Mouse (Mus musculus): Measurements from ENCODE around the gene Gm17660. TPM values are rescaled to one million over a fixed set of nuclear protein-coding genes. Genes with fewer than 3 reads are reported as not detected.

Gene Gm17660
- polyA plus RNA-seq, 1 experiment from 2014 or later: not detected

DNA sequence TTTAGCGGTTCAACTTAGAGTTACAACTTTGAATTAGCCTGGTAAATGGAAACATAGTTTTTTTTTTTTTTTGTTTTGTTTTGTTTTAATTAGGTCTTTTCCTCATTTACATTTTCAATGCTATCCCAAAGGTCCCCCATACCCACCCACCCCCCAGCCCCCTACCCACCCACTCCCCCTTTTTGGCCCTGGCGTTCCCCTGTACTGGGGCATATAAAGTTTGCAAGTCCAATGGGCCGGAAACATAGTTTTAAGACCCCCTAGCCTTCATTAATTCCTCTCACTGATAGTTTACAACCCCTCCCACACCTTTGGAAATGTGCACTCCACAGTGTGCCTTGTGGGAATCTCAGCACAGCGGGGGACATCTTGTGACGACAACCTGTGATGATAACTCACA lies 3.8 kb downstream of the Gm17660 start:
- 81% methylated on average over 5 of the region's 5 CpGs for WGBS
- H3K9me3 ChIP-seq: no peaks in the 10 kb centered on the region
- H3K27ac ChIP-seq (replicated peaks): no peak overlapping the region
- peaks cover 11% of the 10 kb centered on the region for H3K4me1 ChIP-seq
- peaks cover 8% of the 10 kb centered on the region; the same call in 1 of the 2 replicates for H3K27me3 ChIP-seq
- no peak overlapping the region for H3K4me2 ChIP-seq (replicated peaks)
- ATAC-seq (ENCODE audit: low FRiP score, low read depth): peak; percentile 87
- H3K36me3 ChIP-seq: no peaks in the 10 kb centered on the region
- no peak overlapping the region for H3K4me3 ChIP-seq
- H3K9ac ChIP-seq (replicated peaks): no peak overlapping the region

DNA sequence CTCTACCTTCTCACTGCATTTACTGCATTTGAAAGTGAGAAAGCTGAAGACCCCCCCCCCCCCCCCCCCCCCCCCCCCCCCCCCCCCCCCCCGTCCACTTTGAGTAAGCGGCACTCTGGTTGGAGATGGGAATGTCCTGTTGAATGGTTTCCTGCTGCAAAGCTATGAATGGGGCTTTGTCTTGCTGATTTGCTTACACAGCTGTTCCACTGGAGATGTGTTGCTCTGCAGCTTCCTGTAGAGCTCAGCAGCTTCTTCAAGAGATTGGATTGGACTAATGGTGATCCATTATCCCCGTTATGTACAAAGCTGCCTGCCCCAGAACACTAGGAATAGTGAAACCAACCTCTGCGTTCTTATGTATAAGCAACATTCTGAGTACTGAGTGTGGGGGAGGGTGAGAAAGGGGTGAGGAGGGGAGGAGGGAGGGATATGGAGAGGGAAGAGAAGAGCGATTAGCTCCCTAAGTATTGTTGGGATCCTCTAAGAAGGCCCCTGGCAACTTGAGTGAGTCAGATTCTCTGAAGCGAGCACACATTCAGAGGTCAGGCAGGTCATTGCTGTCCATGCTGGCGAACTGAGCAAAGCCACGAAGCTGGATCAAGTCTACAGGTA lies 5.0 kb downstream of the Gm17660 start:
- WGBS: 4% methylated on average over 6 of the region's 8 CpGs
- H3K36me3 ChIP-seq: no peaks in the 10 kb centered on the region

DNA sequence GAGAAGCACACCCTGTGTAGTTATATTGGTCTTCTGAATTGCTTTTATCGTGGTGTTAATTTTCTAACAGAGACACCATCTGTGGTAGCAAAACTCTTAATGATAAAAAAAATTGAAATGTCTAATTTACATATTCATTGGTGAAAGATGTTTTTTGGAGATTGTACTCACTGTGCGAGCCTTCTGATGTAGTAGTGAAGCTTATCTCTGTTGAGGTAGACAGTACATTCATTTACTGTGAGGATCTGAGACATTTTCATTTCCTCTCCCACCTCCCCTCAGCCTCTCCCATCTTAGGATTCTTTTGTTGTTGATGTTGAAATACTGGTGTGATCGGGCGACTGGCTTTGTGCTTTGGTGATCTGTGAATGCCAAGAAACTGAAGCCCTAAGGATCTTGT lies 6.4 kb downstream of the Gm17660 start:
- Histone ChIP-seq H3K4me2 (replicated peaks) (no peak overlapping the region), H3K9me3 (no peaks in the 10 kb centered on the region), H3K9ac (replicated peaks) (no peak overlapping the region), H3K4me1 (peaks cover 11% of the 10 kb centered on the region), H3K27ac (replicated peaks) (no peak overlapping the region), H3K36me3 (no peaks in the 10 kb centered on the region), H3K27me3 (0 out of 2 replicates have a peak, but pooled peaks cover 5% of the 10 kb centered on the region), H3K4me3 (no peak overlapping the region)
- ATAC-seq (ENCODE audit: low FRiP score, low read depth): no peak
- WGBS: 72% methylated on average over 4 of the region's 4 CpGs

More for the DNA sequence above, 5.0 kb downstream of the Gm17660 start:
- peak; percentile 93 for ATAC-seq (ENCODE audit: low FRiP score, low read depth)
- Histone ChIP-seq H3K4me3 (no peak overlapping the region; the same call in 1 of the 2 replicates), H3K4me2 (replicated peaks) (peak overlapping the region; percentile 26), H3K4me1 (peaks cover 11% of the 10 kb centered on the region), H3K9ac (replicated peaks) (no peak overlapping the region), H3K27ac (replicated peaks) (peak overlapping the region; percentile 66), H3K9me3 (no peaks in the 10 kb centered on the region), H3K27me3 (peaks cover 8% of the 10 kb centered on the region; the same call in 1 of the 2 replicates)

DNA sequence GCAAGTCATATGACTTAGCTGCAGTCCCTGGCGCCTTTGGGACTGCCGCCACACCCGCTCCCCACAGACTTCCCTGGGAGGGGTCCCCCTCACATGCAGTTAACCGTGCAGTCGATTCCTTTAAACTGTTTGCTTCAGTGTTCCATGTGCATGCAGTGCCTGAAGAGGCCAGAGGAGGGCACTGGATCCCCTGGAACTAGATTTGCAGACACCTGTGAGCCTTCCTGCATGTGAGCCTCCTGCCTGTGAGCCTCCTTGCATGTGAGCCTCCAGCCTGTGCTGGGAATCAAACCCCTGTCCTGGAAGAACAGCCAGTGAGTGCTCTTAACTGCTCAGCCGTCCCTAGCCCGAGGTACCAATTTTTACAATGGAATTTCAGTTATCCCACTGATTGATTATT lies 8.7 kb downstream of the Gm17660 start:
- Histone ChIP-seq H3K4me1 (peaks cover 11% of the 10 kb centered on the region), H3K27ac (replicated peaks) (no peak overlapping the region), H3K36me3 (peaks cover 6% of the 10 kb centered on the region; the same call in 1 of the 2 replicates), H3K4me3 (no peak overlapping the region), H3K9ac (replicated peaks) (no peak overlapping the region), H3K27me3 (no peaks in the 10 kb centered on the region), H3K4me2 (replicated peaks) (no peak overlapping the region), H3K9me3 (no peaks in the 10 kb centered on the region)
- whole genome bisulfite sequencing: 86% methylated on average over 7 of the region's 7 CpGs
- ATAC-seq (ENCODE audit: low FRiP score, low read depth): no peak

DNA sequence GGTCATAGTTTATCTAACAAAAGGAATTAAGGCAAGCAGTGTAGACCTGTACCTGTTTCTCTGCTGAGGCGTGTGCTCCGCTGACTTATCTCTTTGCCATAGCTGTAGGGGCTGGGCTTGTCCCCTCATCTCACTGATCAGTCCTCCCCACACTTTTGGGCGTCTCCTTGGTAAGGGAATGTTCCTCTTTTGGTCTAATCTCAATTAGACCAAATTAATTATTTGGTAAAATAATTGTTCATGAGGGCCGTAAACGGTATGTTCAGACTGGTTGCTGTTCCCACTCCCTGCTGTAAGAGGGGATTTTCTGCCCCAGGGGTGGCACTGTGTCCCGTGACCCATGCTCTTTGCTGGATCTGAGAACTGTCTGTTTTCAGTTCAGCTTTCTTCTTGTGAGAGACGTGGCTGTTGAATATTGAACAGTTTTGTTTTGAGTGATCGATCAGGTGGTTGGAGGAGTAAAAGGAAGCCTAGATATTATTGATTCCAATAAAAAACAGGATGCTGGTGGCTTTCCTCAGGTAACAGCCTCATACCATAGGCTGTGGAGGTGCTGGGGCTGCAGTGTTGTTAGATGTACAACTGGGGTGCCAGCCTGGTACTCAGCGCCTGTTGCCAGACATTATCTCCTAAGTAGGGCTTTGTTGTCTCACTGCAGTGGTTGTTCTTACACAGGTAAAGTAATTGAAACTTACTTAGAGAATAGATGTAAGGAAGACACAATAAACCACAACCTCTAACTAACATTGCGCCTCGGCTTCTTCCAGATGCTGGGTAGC lies 14.4 kb downstream of the Gm17660 start:
- no peak overlapping the region for H3K4me3 ChIP-seq
- H3K4me2 ChIP-seq (replicated peaks): no peak overlapping the region
- H3K9me3 ChIP-seq: no peaks in the 10 kb centered on the region
- no peak overlapping the region for H3K9ac ChIP-seq (replicated peaks)
- H3K4me1 ChIP-seq: no peaks in the 10 kb centered on the region
- H3K27ac ChIP-seq (replicated peaks): no peak overlapping the region
- peaks cover 35% of the 10 kb centered on the region for H3K36me3 ChIP-seq
- H3K27me3 ChIP-seq: no peaks in the 10 kb centered on the region
- ATAC-seq (ENCODE audit: low FRiP score, low read depth): no peak
- WGBS: 86% methylated on average over 11 of the region's 11 CpGs

DNA sequence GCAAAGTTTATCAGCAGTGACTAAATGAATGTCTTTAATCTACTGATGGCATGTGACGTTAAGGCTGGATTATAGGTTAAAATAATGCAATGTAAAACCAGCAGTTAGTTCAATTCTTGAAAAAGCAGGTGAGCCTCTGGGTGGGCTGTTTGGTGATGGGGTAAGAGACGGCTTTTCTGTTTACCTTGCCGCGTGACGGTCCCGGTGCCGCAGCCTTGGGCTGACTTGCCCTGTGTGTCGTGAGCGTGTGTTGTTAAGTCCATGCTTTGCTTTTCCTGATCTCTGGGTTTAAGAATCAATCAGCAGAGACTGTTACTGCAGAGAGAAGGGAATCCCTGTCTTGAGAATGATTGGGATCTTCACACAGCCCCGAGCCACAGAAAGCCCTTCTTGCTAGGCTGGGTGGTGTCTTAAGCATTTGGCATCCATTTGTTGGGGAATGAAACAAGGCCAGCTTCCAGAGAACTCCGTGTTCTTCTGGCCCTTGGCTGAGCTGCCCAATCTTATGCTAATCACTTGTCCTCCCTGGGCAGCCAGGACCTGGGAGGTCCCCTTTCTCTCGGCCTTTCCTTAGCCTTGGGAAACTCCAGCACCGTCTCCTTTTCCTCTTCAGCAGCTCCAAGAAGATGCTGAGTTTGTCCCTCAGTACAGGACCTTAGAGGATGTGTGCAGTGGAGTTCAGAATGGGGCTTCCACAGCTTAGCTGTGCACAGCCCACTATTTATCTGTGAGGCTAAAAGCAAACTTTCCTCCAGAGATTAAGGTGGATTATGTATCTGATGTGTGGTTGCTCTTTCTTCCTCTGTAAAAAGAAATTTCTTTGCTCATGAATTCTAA lies 15.3 kb downstream of the Gm17660 start:
- H3K27me3 ChIP-seq: no peaks in the 10 kb centered on the region
- no peaks in the 10 kb centered on the region for H3K9me3 ChIP-seq
- H3K9ac ChIP-seq (replicated peaks): no peak overlapping the region
- H3K27ac ChIP-seq (replicated peaks): no peak overlapping the region
- peaks cover 35% of the 10 kb centered on the region for H3K36me3 ChIP-seq
- no peaks in the 10 kb centered on the region for H3K4me1 ChIP-seq
- no peak overlapping the region for H3K4me2 ChIP-seq (replicated peaks)
- WGBS: 74% methylated on average over 13 of the region's 13 CpGs
- no peak for ATAC-seq (ENCODE audit: low FRiP score, low read depth)
- no peak overlapping the region for H3K4me3 ChIP-seq

DNA sequence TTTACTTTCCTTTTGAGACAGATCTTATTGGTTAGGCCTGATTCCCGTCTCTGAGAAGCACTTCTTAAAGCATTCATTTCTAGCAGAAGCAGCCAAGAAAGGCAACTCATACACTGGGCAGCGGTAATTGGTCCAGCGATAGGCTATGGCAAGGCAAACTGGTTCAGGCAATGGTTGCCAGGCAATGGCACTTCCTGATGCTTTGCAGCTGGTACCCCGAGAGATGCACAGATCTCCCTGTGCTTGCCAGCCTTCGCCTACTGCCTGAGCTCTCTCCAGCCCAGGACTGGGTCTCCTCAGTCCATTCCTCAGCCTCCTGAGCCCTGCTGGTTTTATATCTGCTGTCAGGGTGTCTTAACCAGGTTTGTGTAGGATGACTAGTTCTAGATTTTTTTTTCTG lies 17.0 kb downstream of the Gm17660 start:
- ATAC-seq (ENCODE audit: low FRiP score, low read depth): no peak
- Histone ChIP-seq H3K27me3 (no peaks in the 10 kb centered on the region), H3K9me3 (no peaks in the 10 kb centered on the region), H3K36me3 (peaks cover 40% of the 10 kb centered on the region), H3K27ac (replicated peaks) (no peak overlapping the region), H3K9ac (replicated peaks) (no peak overlapping the region), H3K4me1 (no peaks in the 10 kb centered on the region), H3K4me3 (no peak overlapping the region), H3K4me2 (replicated peaks) (no peak overlapping the region)
- 90% methylated on average over 5 of the region's 5 CpGs for WGBS

DNA sequence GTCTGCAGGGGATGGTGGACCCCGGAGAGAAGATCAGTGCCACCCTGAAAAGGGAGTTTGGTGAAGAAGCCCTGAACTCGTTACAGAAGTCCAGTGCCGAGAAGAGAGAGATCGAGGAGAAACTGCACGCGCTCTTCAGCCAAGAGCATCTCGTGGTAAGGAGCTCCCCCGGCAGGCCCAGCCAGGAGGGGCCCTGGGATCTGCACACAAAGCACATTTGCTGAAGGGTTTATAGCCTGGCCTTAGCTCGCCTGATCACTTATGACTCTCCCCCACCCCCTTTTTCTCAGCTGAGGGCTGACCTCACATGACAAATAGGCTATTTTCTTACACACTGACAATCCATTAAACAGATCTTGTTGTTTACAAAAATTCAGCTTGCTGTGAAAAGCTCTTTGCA lies 17.8 kb downstream of the Gm17660 start:
- peaks cover 34% of the 10 kb centered on the region for H3K36me3 ChIP-seq
- no peaks in the 10 kb centered on the region for H3K4me1 ChIP-seq
- H3K27ac ChIP-seq (replicated peaks): no peak overlapping the region
- H3K9me3 ChIP-seq: no peaks in the 10 kb centered on the region
- no peaks in the 10 kb centered on the region for H3K27me3 ChIP-seq
- no peak overlapping the region for H3K9ac ChIP-seq (replicated peaks)
- H3K4me3 ChIP-seq: no peak overlapping the region
- no peak for ATAC-seq (ENCODE audit: low FRiP score, low read depth)
- no peak overlapping the region for H3K4me2 ChIP-seq (replicated peaks)
- WGBS: 81% methylated on average over 9 of the region's 9 CpGs

DNA sequence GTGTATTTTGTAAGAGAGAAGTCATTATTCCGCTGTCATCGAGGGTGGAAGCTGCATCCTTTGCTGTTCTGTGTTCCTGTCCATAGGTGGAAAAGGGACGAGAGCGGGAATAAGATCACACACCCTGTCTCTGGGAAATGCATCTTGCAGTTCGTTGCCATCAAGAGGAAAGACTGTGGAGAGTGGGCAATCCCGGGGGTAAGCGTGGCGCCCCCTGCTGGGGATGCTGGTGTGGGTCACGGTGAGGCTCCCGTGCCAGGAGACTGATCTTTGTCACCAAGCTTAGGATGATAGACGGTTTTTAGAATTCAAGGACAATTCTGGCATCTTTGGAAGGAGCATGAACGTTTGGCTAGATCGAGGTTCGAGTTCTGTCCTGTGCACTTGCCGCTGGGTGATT lies 19.4 kb downstream of the Gm17660 start:
- Histone ChIP-seq H3K27me3 (no peaks in the 10 kb centered on the region), H3K27ac (replicated peaks) (no peak overlapping the region), H3K4me2 (replicated peaks) (no peak overlapping the region), H3K4me3 (no peak overlapping the region), H3K4me1 (no peaks in the 10 kb centered on the region), H3K9me3 (no peaks in the 10 kb centered on the region), H3K36me3 (peaks cover 26% of the 10 kb centered on the region), H3K9ac (replicated peaks) (no peak overlapping the region)
- ATAC-seq (ENCODE audit: low FRiP score, low read depth): no peak
- WGBS: 64% methylated on average over 15 of the region's 15 CpGs

DNA sequence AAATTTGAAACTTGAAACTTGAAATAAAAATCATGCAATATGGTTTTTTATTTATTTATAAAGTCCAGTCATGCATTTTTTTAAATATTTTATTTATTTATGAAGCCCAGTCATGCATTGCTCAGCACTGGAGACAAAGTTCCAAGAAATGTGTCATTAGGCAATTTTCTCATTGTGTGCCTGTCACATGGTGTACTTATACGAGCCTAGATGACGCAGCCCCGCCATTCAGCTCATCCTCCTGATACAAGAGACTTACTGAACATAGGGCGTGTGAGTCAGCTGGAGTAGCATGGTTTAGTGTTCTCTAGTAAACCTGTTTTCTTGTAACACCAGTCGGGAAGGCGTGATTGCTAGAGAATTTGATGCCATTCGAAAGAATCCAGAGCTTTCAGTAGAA lies 21.1 kb downstream of the Gm17660 start:
- Histone ChIP-seq H3K27ac (replicated peaks) (no peak overlapping the region), H3K27me3 (no peaks in the 10 kb centered on the region), H3K36me3 (peaks cover 28% of the 10 kb centered on the region), H3K9me3 (no peaks in the 10 kb centered on the region), H3K4me3 (no peak overlapping the region), H3K9ac (replicated peaks) (no peak overlapping the region), H3K4me2 (replicated peaks) (no peak overlapping the region), H3K4me1 (no peaks in the 10 kb centered on the region)
- no peak for ATAC-seq (ENCODE audit: low FRiP score, low read depth)
- WGBS: 86% methylated on average over 7 of the region's 7 CpGs

DNA sequence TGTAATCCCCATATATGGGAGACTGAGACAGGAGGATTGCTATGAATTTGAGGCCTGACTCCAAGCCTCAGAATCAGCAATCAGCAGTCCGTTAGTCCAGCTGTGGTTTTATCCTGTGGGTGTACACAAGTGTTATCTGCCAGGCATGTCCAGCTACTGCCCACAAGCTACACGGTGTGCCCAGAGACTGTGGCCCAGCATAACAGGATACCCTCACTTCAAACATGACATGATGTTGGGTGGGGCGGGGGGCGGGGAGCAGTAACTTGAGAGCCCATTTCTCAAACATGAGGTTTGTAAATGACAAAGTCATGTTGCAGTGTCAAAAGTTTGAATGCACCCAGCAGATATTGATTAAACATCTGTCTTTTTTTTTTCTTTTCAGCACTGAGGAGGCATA lies 21.6 kb downstream of the Gm17660 start:
- ATAC-seq (ENCODE audit: low FRiP score, low read depth): no peak
- Histone ChIP-seq H3K9me3 (no peaks in the 10 kb centered on the region), H3K27ac (replicated peaks) (no peak overlapping the region), H3K36me3 (peaks cover 28% of the 10 kb centered on the region), H3K9ac (replicated peaks) (no peak overlapping the region), H3K27me3 (no peaks in the 10 kb centered on the region), H3K4me1 (no peaks in the 10 kb centered on the region), H3K4me3 (no peak overlapping the region), H3K4me2 (replicated peaks) (no peak overlapping the region)
- 93% methylated on average over 4 of the region's 4 CpGs for WGBS

DNA sequence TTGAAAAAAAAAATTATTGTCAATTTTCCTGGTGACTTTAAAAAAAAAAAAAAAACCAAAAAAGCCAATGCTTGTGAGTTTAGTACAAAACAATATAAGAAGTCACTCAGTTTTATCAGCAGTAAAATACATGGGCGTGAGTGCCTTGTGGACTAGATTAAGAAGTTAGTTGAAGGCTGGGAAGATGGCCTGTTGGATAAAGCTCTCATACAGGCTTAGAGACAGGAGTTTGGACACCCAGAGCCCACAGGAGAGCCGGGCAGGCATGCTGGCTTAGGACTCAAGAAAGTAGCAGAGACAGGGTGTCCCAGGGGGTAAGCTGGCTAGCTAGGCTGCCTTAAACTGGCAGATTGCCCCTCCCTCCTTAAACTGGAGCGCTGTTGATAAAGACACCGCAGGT lies 22.5 kb downstream of the Gm17660 start:
- Histone ChIP-seq H3K4me1 (no peaks in the 10 kb centered on the region), H3K36me3 (peaks cover 27% of the 10 kb centered on the region), H3K27ac (replicated peaks) (no peak overlapping the region), H3K9ac (replicated peaks) (no peak overlapping the region), H3K4me3 (no peak overlapping the region), H3K4me2 (replicated peaks) (no peak overlapping the region), H3K9me3 (no peaks in the 10 kb centered on the region), H3K27me3 (no peaks in the 10 kb centered on the region)
- 86% methylated on average over 4 of the region's 4 CpGs for WGBS
- ATAC-seq (ENCODE audit: low FRiP score, low read depth): no peak
